Mouse (Mus musculus) liver, embryonic 12.5 days (tissue): ENCODE measurements around the gene Camkk2. TPM values are rescaled to one million over a fixed set of nuclear protein-coding genes. Genes with fewer than 3 reads are reported as not detected.
A peak's percentile ranks its signal among the peaks of the same experiment; 100 is the strongest.

Source experiments
- ATAC-seq: fragments of 200-750 bp; cut with Nextera tagmentation; 2 replicates; pipeline ENCODE4 v1.8.0; 2017; ENCODE audit warnings: moderate number of reproducible peaks, mild to moderate bottlenecking, moderate library complexity
- H3K27ac ChIP-seq: fragments of 300-500 bp; sonication (generic); 2 replicates; pipeline ENCODE4 v1.5.1; 2016; ENCODE audit warnings: mild to moderate bottlenecking
- H3K27me3 ChIP-seq: fragments of 300-500 bp; sonication (generic); replicated peaks from 2 replicates; pipeline ENCODE4 v1.6.1; 2016; ENCODE audit warnings: mild to moderate bottlenecking, moderate library complexity
- H3K36me3 ChIP-seq: fragments of 300-500 bp; sonication (generic); 2 replicates; pipeline ENCODE4 v1.6.1; 2016; ENCODE audit warnings: mild to moderate bottlenecking, moderate library complexity
- H3K4me1 ChIP-seq: fragments of 300-500 bp; sonication (generic); 2 replicates; pipeline ENCODE4 v1.6.1; 2016
- H3K4me2 ChIP-seq: fragments of 300-500 bp; sonication (generic); 2 replicates; pipeline ENCODE4 v1.6.1; 2016; ENCODE audit warnings: mild to moderate bottlenecking, moderate library complexity
- H3K4me3 ChIP-seq: fragments of 300-500 bp; sonication (generic); 2 replicates; pipeline ENCODE4 v1.5.1; 2016; ENCODE audit warnings: mild to moderate bottlenecking, moderate library complexity
- H3K9ac ChIP-seq: fragments of 300-500 bp; sonication (generic); 2 replicates; pipeline ENCODE4 v1.6.1; 2016; ENCODE audit warnings: mild to moderate bottlenecking, moderate library complexity
- H3K9me3 ChIP-seq: fragments of 300-500 bp; sonication (generic); replicated peaks from 2 replicates; pipeline ENCODE4 v1.6.1; 2016; ENCODE audit warnings: mild to moderate bottlenecking, moderate library complexity
- WGBS: fragments of 180-500 bp; shearing (Covaris S2); methylation state at CpG from one replicate; pipeline ENCODE4 v1.1.7; 2016; ENCODE audit not compliant: insufficient replicate concordance; 5-methylcytosine and 5-hydroxymethylcytosine counted together
- polyA plus RNA-seq: library from polyadenylated mRNA; unstranded; fragments of >200 nt; fragmentation: Nextera tagmentation; extraction: Ambion mirVana; gene quantifications from 2 replicates; pipeline ENCODE4 v1.2.1, GENCODE M21; 2016

Gene Camkk2
- polyA plus RNA-seq, 1 experiment from 2014 or later = 16.7 TPM

GRCm38 (mm10) chr5:122778231-122779226 lies 680 bp downstream of the Camkk2 start:
- H3K9me3 ChIP-seq = no peaks in the 10 kb centered on the region
- ATAC-seq = peak; percentile 46
- peak overlapping the region; percentile 99 for H3K4me2 ChIP-seq
- H3K27ac ChIP-seq = peak overlapping the region; percentile 78
- 0 out of 2 replicates have a peak, but pooled peaks cover 4% of the 10 kb centered on the region for H3K36me3 ChIP-seq
- peaks cover 4% of the 10 kb centered on the region for H3K27me3 ChIP-seq
- 1% methylated on average over 41 of the region's 55 CpGs for WGBS
- H3K4me3 ChIP-seq = peak overlapping the region; percentile 89
- peak overlapping the region; percentile 94 for H3K9ac ChIP-seq
- peaks cover 59% of the 10 kb centered on the region for H3K4me1 ChIP-seq

DNA sequence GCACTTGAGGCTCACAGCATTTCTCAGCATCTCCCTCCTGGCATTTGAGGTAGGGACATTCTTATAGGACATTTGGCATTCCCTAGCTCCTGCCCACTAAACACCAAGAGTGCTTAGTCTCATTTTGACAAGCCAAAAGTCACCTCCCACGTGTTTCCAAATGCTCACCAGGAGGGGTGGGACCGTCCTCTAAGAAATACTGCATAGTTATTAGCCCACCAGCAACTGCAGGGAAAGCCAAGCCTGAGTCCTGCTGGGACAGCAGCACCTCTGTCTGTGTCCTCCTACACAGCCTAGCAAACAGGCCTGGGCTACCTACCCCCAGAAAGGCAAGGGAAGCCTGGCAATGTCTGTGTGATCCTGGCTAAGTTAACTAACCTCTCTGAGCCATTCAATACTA lies 1.9 kb downstream of the Camkk2 start:
- no peak for ATAC-seq
- 51% methylated on average over 2 of the region's 2 CpGs for WGBS
- H3K27ac ChIP-seq = no peak overlapping the region
- peak overlapping the region; percentile 99; the same call in 1 of the 2 replicates for H3K4me2 ChIP-seq
- H3K27me3 ChIP-seq = peaks cover 4% of the 10 kb centered on the region
- no peak overlapping the region for H3K4me3 ChIP-seq
- 0 out of 2 replicates have a peak, but pooled peaks cover 2% of the 10 kb centered on the region for H3K9me3 ChIP-seq
- H3K9ac ChIP-seq = no peak overlapping the region
- H3K36me3 ChIP-seq = peaks cover 14% of the 10 kb centered on the region
- H3K4me1 ChIP-seq = peaks cover 59% of the 10 kb centered on the region

GRCm38 (mm10) chr5:122775646-122776286 lies 3.4 kb downstream of the Camkk2 start:
- WGBS = 58% methylated on average over 13 of the region's 14 CpGs
- peak overlapping the region; percentile 28; the same call in 1 of the 2 replicates for H3K9ac ChIP-seq
- 0 out of 2 replicates have a peak, but pooled peaks cover 4% of the 10 kb centered on the region for H3K9me3 ChIP-seq
- H3K4me1 ChIP-seq = peaks cover 66% of the 10 kb centered on the region
- H3K27me3 ChIP-seq = peaks cover 4% of the 10 kb centered on the region
- H3K27ac ChIP-seq = peak overlapping the region; percentile 48
- H3K4me2 ChIP-seq = peak overlapping the region; percentile 65
- 0 out of 2 replicates have a peak overlapping the region, but pooled peaks have one; percentile 40 for H3K4me3 ChIP-seq
- H3K36me3 ChIP-seq = peaks cover 16% of the 10 kb centered on the region
- no peak for ATAC-seq

DNA sequence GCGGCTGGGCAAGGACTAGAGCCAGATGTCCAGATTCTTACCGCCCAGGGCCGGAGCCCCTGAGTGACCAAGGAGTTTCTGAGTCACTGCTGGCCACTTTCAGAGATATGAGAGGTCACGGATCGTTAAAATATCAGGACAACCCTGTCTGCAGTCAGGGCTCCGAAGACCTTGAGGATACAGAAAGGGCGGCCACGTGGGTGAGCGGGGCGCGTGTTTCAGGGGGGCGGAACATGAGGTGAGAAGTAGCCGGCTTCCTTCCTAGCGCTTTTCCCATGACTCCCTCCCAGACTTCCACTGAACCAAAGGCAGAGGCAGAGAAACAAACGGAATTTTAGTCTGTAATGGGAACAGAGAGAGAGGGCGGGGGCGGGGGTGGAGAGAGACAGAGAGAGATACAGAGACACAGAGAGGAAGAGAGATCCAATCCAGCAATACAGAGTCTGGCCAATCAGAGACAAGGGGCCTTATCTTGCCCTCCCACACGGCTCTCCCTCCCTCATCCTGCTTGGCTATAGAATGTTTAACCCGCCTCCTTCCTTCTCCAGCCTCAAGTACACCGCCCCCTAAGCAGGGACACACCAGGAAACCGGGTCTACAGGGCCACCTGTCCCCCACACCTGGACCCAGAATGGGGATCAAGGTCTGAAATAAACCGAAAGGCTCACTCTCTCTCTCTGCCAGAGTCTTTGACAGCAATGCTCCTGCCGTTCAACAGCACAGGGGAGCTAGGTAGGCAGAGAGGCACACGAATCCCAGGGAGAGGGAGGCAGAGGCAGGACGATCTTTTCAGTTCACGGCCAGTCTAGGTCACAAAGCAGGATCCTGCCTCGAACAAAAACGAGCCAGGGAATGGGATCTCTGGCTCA lies 4.2 kb downstream of the Camkk2 start:
- 0 out of 2 replicates have a peak, but pooled peaks cover 4% of the 10 kb centered on the region for H3K9me3 ChIP-seq
- ATAC-seq = peak; percentile 87
- H3K4me1 ChIP-seq = peaks cover 69% of the 10 kb centered on the region
- peak overlapping the region; percentile 48 for H3K9ac ChIP-seq
- H3K4me3 ChIP-seq = peak overlapping the region; percentile 40
- peaks cover 20% of the 10 kb centered on the region for H3K36me3 ChIP-seq
- WGBS = 49% methylated on average over 27 of the region's 28 CpGs
- H3K27ac ChIP-seq = peak overlapping the region; percentile 69
- H3K27me3 ChIP-seq = peaks cover 4% of the 10 kb centered on the region; the same call in 1 of the 2 replicates
- peak overlapping the region; percentile 65 for H3K4me2 ChIP-seq

GRCm38 (mm10) chr5:122773756-122774155 lies 5.5 kb downstream of the Camkk2 start:
- no peak overlapping the region for H3K4me3 ChIP-seq
- no peak overlapping the region for H3K9ac ChIP-seq
- H3K36me3 ChIP-seq = peaks cover 26% of the 10 kb centered on the region
- peaks cover 72% of the 10 kb centered on the region for H3K4me1 ChIP-seq
- 0 out of 2 replicates have a peak, but pooled peaks cover 4% of the 10 kb centered on the region for H3K27me3 ChIP-seq
- no peak overlapping the region for H3K4me2 ChIP-seq
- H3K9me3 ChIP-seq = 0 out of 2 replicates have a peak, but pooled peaks cover 4% of the 10 kb centered on the region
- no peak overlapping the region; the same call in 1 of the 2 replicates for H3K27ac ChIP-seq
- no peak for ATAC-seq
- 86% methylated on average over 11 of the region's 11 CpGs for WGBS

GRCm38 (mm10) chr5:122771428-122771827 lies 7.8 kb downstream of the Camkk2 start:
- H3K9ac ChIP-seq = no peak overlapping the region
- H3K4me3 ChIP-seq = no peak overlapping the region
- H3K9me3 ChIP-seq = 0 out of 2 replicates have a peak, but pooled peaks cover 4% of the 10 kb centered on the region
- H3K4me1 ChIP-seq = peaks cover 50% of the 10 kb centered on the region
- no peak for ATAC-seq
- peaks cover 38% of the 10 kb centered on the region for H3K36me3 ChIP-seq
- peak overlapping the region; percentile 74; the same call in 1 of the 2 replicates for H3K27ac ChIP-seq
- 55% methylated on average over 9 of the region's 9 CpGs for WGBS
- no peak overlapping the region for H3K4me2 ChIP-seq
- no peaks in the 10 kb centered on the region for H3K27me3 ChIP-seq

DNA sequence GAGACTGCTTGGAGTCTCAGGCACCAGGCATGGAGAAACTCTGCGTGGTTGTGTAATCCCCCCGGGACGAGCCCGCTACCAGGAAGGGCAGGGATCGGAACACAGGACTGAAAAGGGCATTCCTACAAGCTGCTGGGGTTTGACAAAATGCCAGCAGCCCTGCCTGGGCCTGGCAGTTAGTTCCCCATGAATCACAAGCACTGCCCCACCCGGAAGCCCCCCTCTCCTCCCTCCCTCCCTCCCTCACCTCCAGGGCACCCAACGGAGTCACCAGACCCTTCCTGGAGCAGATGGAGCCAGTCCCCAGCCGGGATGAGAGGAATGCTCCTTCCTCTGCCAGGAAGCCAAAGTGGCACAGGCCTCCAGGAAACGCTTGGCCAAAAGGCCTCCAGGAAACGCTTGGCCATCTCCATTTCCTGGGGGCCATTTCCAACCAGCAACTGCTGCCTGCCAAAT lies 8.4 kb downstream of the Camkk2 start:
- peaks cover 46% of the 10 kb centered on the region for H3K4me1 ChIP-seq
- H3K36me3 ChIP-seq = peaks cover 38% of the 10 kb centered on the region
- H3K9me3 ChIP-seq = 0 out of 2 replicates have a peak, but pooled peaks cover 4% of the 10 kb centered on the region
- peak overlapping the region; percentile 74 for H3K27ac ChIP-seq
- H3K4me2 ChIP-seq = peak overlapping the region; percentile 33
- ATAC-seq = no peak
- H3K9ac ChIP-seq = peak overlapping the region; percentile 22; the same call in 1 of the 2 replicates
- WGBS = 35% methylated on average over 10 of the region's 10 CpGs
- H3K27me3 ChIP-seq = no peaks in the 10 kb centered on the region
- H3K4me3 ChIP-seq = no peak overlapping the region

GRCm38 (mm10) chr5:122770304-122770703 lies 8.9 kb downstream of the Camkk2 start:
- H3K4me1 ChIP-seq = peaks cover 41% of the 10 kb centered on the region
- no peak overlapping the region for H3K4me3 ChIP-seq
- H3K9ac ChIP-seq = no peak overlapping the region
- H3K27me3 ChIP-seq = no peaks in the 10 kb centered on the region
- WGBS = 71% methylated on average over 7 of the region's 7 CpGs
- no peak for ATAC-seq
- 0 out of 2 replicates have a peak, but pooled peaks cover 4% of the 10 kb centered on the region for H3K9me3 ChIP-seq
- H3K4me2 ChIP-seq = peak overlapping the region; percentile 33
- H3K27ac ChIP-seq = peak overlapping the region; percentile 74
- peaks cover 38% of the 10 kb centered on the region for H3K36me3 ChIP-seq

- Histone ChIP-seq H3K4me2 (0 out of 2 replicates have a peak overlapping the region, but pooled peaks have one; percentile 0), H3K27me3 (no peaks in the 10 kb centered on the region), H3K9me3 (0 out of 2 replicates have a peak, but pooled peaks cover 4% of the 10 kb centered on the region), H3K4me3 (no peak overlapping the region), H3K27ac (no peak overlapping the region), H3K4me1 (peaks cover 30% of the 10 kb centered on the region), H3K36me3 (peaks cover 38% of the 10 kb centered on the region), H3K9ac (no peak overlapping the region)
- ATAC-seq = peak; percentile 76
- WGBS = 56% methylated on average over 15 of the region's 15 CpGs
These were observed 10.1 kb downstream of the Camkk2 start for GRCm38 (mm10) chr5:122769101-122769568.

DNA sequence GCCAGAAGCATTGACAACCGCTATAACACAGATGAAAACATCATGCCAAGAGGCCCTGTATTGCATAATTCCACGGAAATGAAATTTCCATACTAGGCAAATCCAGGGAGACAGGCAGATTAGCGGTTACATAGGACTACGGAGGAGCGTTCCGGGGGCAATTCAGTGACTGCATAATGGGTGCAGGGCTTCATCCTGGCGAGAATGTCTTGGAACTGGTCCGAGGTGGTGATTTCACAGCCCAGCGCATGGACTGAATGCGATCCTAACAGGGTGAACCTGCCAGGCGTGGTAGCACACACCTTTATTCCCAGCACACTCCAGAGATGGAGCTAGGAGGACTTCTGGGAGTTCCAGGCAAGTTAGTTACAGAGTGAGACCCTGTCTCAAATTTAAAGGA lies 11.9 kb downstream of the Camkk2 start:
- WGBS = 83% methylated on average over 11 of the region's 11 CpGs
- Histone ChIP-seq H3K27me3 (no peaks in the 10 kb centered on the region), H3K9ac (no peak overlapping the region), H3K4me2 (no peak overlapping the region), H3K36me3 (peaks cover 42% of the 10 kb centered on the region), H3K27ac (no peak overlapping the region), H3K4me3 (no peak overlapping the region), H3K9me3 (0 out of 2 replicates have a peak, but pooled peaks cover 2% of the 10 kb centered on the region), H3K4me1 (peaks cover 46% of the 10 kb centered on the region)
- ATAC-seq = no peak
